Mouse (Mus musculus) layer of hippocampus, postnatal 14 days (tissue): ENCODE measurements around the gene Sox3. TPM values are rescaled to one million over a fixed set of nuclear protein-coding genes. Genes with fewer than 3 reads are reported as not detected.
A peak's percentile ranks its signal among the peaks of the same experiment; 100 is the strongest.

ENCODE experiments used
- DNase-seq, 2 experiments: peaks; one replicate each; pipeline ENCODE4 v3.0.0; 2021 to 2022; ENCODE audit warnings: low spot score in 2 of 2, mixed read lengths in 1 of 2
- long read RNA-seq, 2 experiments: library from polyadenylated mRNA; stranded (forward); transcript quantifications; one replicate each; pipeline ENCODE4 v2.0.0; 2021
- total RNA-seq, 2 experiments: library from RNA; stranded (reverse); gene quantifications; 2 replicates each; pipeline ENCODE4 v1.2.3; 2021

The Sox3 gene
- 1 to 10 TPM; 3.4 to 5.4 TPM for total RNA-seq
- long read RNA-seq, experiment 1, transcript Sox3-201 (1 exons, 2,065 nt): major isoform, 6 of 6 reads
- long read RNA-seq, experiment 1, partial matches to known transcripts: 0 of 6 reads
- long read RNA-seq, experiment 1, other reads (novel, unspliced or antisense): 0 of 6 reads
- long read RNA-seq, experiment 2, partial matches to known transcripts: 0 of 2 reads
- long read RNA-seq, experiment 2, other reads (novel, unspliced or antisense): 0 of 2 reads

GRCm38 (mm10) chrX:60892801-60893681 is at the start of gene Sox3:
TSS of gene Sox3 (minus strand) at chrX:60893430.
- no peak for DNase-seq

- DNase-seq: no peak
Measured at GRCm38 (mm10) chrX:60940225-60940624, 47.0 kb upstream of the Sox3 start.

DNA sequence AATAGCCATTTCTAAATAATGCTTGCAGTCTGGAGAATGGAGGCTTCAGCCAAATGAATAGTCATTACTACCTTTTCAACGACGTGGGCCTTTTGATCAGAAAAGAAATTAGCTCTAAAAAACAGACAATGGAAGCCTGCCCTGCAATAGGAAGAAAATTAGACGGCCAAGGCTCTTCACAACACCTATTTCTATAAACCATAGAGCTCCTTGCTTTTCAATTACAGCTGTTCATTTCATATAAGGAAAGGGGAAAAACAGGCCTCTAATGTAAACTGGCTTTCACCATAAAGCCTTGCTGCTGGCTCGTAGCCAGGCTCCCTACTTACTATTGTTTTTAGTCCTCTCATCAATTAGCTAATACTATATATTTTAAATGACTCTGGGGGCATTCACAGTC is 6.3 kb upstream of the Sox3 start:
- DNase-seq: no peak

- DNase-seq: no peak
Measured at GRCm38 (mm10) chrX:60898641-60899040, 5.4 kb upstream of the Sox3 start.

- DNase-seq: no peak
Measured at GRCm38 (mm10) chrX:60896296-60896695, 3.1 kb upstream of the Sox3 start.

GRCm38 (mm10) chrX:60895416-60895815 is 2.2 kb upstream of the Sox3 start:
- DNase-seq: no peak

- DNase-seq: no peak
Measured at GRCm38 (mm10) chrX:60893720-60894543, 702 bp upstream of the Sox3 start.

- peak in 1 of 2 experiments; percentile 16 for DNase-seq
Measured at GRCm38 (mm10) chrX:60892098-60892800, 981 bp downstream of the Sox3 start.

DNA sequence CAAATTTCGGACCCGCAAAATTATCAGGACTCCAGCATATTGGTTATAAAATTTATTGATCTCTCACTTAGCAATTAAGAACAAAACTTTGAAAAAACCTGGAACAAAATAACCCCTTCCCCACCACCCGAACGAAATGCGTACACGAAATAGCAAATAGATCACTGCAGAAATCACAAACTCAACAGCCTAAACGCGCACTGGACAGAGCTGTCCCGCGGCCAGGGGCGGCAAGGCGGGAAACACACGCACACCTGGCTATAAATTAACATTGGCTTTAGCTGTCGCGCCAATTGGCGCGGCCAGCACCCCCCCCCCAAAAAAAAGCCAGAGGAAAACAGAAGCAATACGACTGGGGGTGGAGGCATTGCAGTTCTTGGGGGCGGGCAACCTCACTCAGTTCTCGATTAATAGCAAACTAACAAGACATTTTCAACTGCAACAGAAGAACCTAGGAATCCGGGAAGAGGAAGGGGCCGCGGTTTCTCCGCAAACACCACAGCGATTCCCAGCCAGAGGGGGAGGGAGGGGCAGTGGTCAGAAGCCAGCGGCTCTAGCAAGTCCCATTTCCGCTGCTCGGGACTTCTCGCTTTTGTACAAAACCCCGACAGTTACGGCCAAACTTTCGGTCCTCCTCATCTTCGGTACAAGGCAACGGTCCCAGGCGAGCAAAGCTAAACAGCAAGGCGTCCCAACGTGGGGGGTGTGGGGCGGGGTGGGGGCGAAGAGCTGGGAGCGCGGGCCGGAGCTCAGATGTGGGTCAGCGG is 1.7 kb downstream of the Sox3 start:
- DNase-seq: no peak

- DNase-seq: no peak
Measured at GRCm38 (mm10) chrX:60890651-60891050, 2.6 kb downstream of the Sox3 start.

GRCm38 (mm10) chrX:60889956-60890485 is 3.2 kb downstream of the Sox3 start:
- no peak for DNase-seq
